Mouse (Mus musculus) ovary, adult 18-20 months (tissue): ENCODE results near the gene BC003965.
"Not testable (repeated sequence)": the region's sequence is repeated elsewhere in the genome, so short reads cannot be mapped to it uniquely, and the experiment has no call there.

ENCODE experiments used
- DNase-seq: peaks from one replicate; pipeline ENCODE4 v3.0.0; 2022; ENCODE audit warnings: low spot score, mixed read lengths

Gene BC003965

GRCm38 (mm10) chr17:25219492-25220295, 35.3 kb downstream of the BC003965 start:
- no peak for DNase-seq

- DNase-seq = no peak
These were observed 36.4 kb downstream of the BC003965 start for GRCm38 (mm10) chr17:25220746-25221145.

DNA sequence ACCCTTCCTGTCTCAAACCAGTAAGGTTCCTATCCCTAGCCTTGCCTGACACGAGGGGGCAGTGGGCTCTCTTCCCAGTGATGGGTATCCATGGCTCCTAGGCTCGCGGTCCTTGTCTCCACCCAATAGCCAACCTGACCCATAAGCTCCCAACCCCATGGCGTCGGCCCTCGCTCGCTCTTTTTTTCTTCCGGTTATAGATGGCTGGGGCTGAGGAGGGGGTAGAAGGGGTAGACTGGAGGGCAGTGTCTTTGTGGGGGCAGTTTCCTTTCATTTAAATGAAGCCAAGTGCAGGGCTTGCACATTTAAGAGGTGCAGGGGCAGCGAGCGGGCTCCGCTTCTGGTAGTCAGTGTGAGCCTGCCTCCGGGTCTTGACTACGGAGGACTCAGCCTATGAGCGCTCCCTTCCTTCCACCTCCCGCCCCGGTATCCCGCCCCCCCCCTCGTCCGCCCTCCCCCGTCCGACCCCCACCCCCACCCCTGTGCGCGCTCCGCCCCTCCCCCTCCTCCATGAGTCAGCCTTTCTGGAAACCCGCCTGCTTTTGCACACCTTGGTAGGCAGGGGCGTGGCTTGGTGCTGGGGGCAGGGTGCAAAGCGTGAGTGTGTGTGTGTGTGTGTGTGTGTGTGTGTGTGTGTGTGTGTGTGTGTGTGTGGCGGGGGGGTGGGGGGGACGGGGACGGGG, 37.6 kb downstream of the BC003965 start:
- no peak for DNase-seq

GRCm38 (mm10) chr17:25222504-25222940, 38.2 kb downstream of the BC003965 start:
- not testable (repeated sequence) for DNase-seq

DNA sequence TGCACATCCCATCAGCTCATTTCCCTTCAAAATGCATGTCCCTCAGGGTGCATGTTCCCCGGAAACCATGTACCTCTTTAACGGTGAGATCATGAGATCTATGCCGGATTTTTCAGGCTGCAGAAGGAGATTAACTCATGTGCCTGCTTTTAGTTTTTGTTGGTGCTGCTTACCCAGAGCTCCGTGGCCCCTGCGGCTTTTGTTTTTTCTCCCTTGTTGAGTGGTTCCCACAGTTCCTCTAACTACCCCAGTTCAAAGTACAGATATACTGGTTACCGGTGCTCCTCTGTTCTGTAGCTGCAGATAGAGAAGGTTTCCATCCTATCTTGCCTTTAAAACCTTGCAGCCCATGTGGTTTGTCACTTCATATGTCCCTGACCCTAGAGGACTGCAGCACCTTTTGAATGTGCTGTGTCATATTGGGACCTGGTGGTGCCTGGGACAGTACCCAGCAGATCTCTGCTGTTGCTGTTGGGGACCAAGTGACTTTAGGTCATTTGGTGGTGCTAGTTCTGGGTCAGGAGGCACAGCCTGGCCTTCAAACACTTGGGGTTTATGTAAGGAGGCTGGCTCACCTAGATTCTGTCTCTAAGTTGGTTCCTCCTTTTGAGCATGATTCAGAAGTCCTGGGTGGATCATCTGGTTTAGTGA, 38.7 kb downstream of the BC003965 start:
- DNase-seq = no peak

- no peak for DNase-seq
These were observed 40.4 kb downstream of the BC003965 start for GRCm38 (mm10) chr17:25224586-25225222.

GRCm38 (mm10) chr17:25225659-25226058, 41.3 kb downstream of the BC003965 start:
- no peak for DNase-seq

GRCm38 (mm10) chr17:25227991-25228390, 43.6 kb downstream of the BC003965 start:
- no peak for DNase-seq

DNA sequence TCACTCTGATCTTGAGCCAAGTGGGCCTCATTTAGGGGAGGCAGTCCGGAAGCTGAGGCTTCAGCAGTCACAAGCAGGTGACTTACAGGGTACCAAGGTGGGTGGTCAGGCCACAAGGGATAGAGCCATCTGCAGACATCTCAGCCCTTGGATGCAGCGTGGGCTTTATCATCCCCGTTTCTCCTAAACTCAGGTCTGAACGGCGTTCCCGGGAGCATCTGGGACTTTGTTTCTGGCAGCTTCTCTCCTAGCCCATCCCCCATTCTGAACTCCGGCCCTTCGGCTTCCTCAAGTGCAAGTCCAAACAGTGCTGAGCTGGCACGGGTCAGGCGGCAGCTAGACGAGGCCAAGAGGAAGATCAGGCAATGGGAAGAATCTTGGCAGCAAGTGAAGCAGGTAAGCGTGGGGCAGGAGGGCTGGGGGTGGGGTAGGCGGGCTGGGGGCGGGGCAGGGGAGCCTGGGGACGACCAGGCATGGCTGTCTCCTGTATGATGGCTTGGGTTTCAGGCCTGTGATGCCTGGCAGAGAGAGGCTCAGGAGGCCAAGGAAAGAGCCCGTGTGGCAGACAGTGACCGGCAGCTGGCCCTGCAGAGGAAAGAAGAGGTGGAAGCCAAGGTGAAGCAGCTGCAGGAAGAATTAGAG, 45.8 kb downstream of the BC003965 start:
- DNase-seq = not testable (repeated sequence)

DNA sequence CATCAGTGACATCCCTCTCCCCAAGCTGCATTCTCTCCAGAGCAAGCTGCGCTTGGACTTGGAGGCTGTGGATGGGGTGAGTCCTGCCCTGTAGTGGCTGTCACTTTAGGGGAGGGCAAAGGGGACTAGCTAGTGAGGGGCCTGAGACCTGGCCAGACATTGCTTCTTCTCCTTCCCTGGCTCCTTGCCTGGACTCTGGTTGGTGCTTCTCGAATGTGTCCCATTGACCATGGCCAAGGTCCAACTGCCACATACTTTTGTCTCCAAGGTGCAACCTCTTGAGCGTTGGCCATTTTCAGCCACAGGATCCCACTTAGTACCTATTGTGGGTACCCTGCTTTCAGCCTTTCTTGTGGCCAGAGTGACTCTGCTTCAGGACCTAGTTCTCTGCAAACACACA, 46.3 kb downstream of the BC003965 start:
- no peak for DNase-seq

GRCm38 (mm10) chr17:25231621-25232020, 47.3 kb downstream of the BC003965 start:
- not testable (repeated sequence) for DNase-seq

DNA sequence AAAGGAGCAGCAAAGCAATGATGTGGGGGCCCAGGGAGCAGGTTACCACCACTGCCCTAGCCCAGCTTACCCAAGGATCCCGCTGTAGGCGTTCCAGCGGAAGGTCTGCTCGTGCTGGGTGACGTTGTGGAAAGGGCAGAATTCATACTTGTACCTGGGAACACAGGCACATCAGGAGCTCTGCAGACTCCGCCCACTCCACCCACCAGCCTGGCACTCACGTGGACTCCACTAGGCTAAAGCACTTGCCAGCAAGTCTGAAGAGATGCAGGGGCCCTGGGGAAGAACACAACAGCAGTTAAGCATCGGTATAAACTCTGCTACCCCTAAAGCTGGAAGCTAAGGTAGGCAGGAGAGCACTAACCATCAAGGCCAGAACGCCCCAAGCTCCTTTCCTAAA, 51.3 kb downstream of the BC003965 start:
- DNase-seq = no peak
